Mouse (Mus musculus) cerebellum, postnatal 36 days (tissue): ENCODE results near the gene Gm49388.
"Not testable (repeated sequence)": the region's sequence is repeated elsewhere in the genome, so short reads cannot be mapped to it uniquely, and the experiment has no call there.

Experiments
- DNase-seq, 2 experiments: peaks; one replicate each; pipeline ENCODE4 v3.0.0; 2021 to 2022; ENCODE audit warnings: mixed read lengths in 2 of 2

The Gm49388 gene

GRCm38 (mm10) chr7:127768346-127768996, 16.9 kb upstream of the Gm49388 start:
- DNase-seq, result peak; percentile 32 to 34

GRCm38 (mm10) chr7:127768997-127769593, 16.3 kb upstream of the Gm49388 start:
- DNase-seq, result peak; percentile 92 to 95

GRCm38 (mm10) chr7:127769651-127770038, 15.8 kb upstream of the Gm49388 start, which contains the start of gene Orai3:
Orai3 (plus strand) TSS chr7:127769815.
- DNase-seq, result peak; percentile 77 to 81

- DNase-seq, result no peak
Observed at GRCm38 (mm10) chr7:127770039-127770905, 15.1 kb upstream of the Gm49388 start.

GRCm38 (mm10) chr7:127771262-127771661, 14.1 kb upstream of the Gm49388 start:
- no peak for DNase-seq

GRCm38 (mm10) chr7:127772080-127772479, 13.3 kb upstream of the Gm49388 start:
- no peak for DNase-seq

DNA sequence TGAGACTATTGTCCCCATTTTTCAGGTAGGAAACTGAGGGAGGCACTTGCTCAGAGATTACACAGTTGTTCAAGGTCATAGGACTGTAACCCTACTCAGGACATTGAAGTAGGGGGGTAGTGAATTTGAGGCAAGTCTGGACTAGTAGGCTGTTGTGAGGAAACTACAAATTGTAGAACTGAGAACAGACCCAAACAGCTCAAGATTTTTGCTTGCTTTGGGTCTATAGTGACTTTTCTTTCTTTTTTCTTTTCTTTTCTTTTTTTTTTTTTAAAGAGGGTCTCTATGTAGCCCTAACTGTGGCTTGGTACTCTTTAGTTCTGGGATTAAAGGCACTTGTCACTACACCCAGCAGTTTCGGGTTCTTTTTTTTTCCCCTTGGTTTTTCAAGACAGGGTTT, 12.9 kb upstream of the Gm49388 start:
- DNase-seq, result no peak

DNA sequence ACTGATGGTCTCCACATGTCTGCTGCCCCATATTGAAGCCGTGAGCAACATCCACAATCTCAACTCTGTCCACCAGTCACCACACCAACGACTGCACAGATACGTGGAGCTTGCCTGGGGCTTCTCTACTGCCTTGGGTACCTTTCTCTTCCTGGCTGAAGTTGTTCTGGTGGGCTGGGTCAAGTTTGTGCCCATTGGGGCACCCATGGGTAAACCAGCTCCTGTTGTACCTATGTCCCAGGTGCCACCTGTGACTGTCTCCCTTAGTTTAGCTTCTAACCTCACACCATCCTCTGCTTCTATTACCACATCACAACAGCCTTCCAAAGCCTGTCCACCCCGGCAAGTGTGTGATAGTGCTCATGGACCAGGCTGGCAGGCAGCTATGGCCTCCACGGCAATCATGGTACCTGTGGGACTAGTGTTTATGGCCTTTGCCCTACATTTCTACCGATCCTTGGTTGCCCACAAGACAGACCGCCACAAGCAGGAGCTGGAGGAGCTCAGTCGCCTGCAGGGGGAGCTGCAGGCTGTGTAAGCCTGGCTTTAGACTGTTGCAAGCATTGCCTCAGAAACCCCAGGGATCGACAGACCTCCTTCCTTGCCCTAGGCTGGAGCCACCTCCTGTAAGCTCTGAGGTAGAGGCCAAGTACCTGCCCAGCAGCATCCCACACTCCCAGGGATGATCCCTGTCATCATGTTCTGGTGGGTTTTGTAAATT, 11.6 kb upstream of the Gm49388 start:
- peak; percentile 79 to 85 for DNase-seq

GRCm38 (mm10) chr7:127775837-127776236, 9.6 kb upstream of the Gm49388 start:
- DNase-seq, result not testable (repeated sequence)

DNA sequence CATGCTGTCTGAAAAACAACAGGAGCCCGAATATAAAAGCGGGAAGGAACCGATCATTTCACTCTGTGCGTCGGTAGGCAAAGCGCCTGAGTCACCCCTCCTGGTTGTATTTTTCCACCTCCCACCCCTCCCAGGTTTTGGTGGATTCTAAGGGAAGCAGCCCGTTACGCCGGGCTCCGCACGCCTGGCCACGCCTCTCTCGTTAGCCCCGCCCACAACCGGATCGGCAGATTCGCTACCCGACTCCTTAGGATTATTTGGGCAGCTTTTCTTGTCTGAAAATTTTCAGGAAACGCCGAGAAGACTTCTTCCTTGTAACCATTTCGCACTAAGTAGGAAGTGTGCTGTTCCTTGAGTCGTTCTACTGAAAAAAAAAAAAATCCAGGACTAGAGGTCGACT, 9.0 kb upstream of the Gm49388 start, which contains the start of gene Setd1a:
Gene Setd1a, plus strand, starts transcription at position 245 of the 400 bp plus-strand sequence.
- peak; percentile 89 to 90 for DNase-seq

- peak; percentile 97 to 98 for DNase-seq
Observed at GRCm38 (mm10) chr7:127776878-127777473, 8.4 kb upstream of the Gm49388 start.

GRCm38 (mm10) chr7:127777474-127778266, 7.7 kb upstream of the Gm49388 start:
- DNase-seq, result peak; percentile 56 to 65

- peak in 1 of 2 experiments; percentile 22 for DNase-seq
Observed at GRCm38 (mm10) chr7:127778350-127778749, 7.1 kb upstream of the Gm49388 start.

GRCm38 (mm10) chr7:127797076-127797845, 11.9 kb downstream of the Gm49388 start:
- peak in 1 of 2 experiments; percentile 27 for DNase-seq

- DNase-seq, result peak; percentile 95 to 96
Observed at GRCm38 (mm10) chr7:127798591-127798990, 13.2 kb downstream of the Gm49388 start.

GRCm38 (mm10) chr7:127799211-127799610, 13.8 kb downstream of the Gm49388 start:
- DNase-seq, result no peak

- DNase-seq, result peak in 1 of 2 experiments; percentile 34
Observed at GRCm38 (mm10) chr7:127799738-127800137, 14.3 kb downstream of the Gm49388 start.

GRCm38 (mm10) chr7:127800435-127801009, 15.1 kb downstream of the Gm49388 start, which contains the start of gene Hsd3b7:
Hsd3b7 (plus strand) TSS chr7:127800604.
- DNase-seq, result peak; percentile 88 to 90

DNA sequence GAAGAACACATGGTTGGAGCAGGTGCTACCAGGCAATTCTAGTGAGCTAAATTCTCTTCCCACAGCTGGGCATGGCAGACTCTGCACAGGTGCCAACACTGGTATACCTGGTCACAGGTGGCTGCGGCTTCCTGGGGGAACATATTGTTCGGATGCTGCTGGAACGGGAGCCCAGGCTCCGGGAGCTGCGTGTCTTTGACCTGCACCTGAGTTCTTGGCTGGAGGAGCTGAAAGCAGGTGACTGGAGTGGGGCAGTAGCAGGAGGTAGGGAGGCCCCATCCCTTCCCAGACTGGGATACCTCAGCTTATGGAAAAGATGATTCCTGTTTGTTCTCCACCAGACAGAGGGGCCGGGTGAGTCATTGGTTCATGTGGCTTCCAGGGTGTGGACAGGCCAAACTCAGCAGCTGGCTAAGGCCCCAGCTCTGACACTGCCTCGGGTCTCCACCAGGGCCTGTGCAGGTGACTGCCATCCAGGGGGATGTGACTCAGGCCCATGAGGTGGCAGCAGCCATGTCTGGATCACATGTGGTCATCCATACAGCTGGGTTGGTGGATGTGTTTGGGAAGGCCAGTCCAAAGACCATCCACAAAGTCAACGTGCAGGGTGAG, 15.7 kb downstream of the Gm49388 start:
- peak; percentile 42 to 53 for DNase-seq

- peak; percentile 78 to 84 for DNase-seq
Observed at GRCm38 (mm10) chr7:127802313-127802712, 16.9 kb downstream of the Gm49388 start.
